Mouse (Mus musculus): ENCODE results near the gene Rptor. TPM values are rescaled to one million over a fixed set of nuclear protein-coding genes. Genes with fewer than 3 reads are reported as not detected.

Gene Rptor
- total and polyA plus RNA-seq, 3 experiments: 33.9 to 34.9 TPM; not detected in 1

GRCm38 (mm10) chr11:119738990-119739846, 136.5 kb downstream of the Rptor start:
- no peak for DNase-seq (ENCODE audit: low read depth, low spot score)
- TF ChIP-seq POLR2A (IDR thresholded peaks at IDR 0.05; ENCODE audit: control insufficient read depth in 1 of 2, insufficient read depth in 1 of 2, low read depth in 1 of 2, low read length in 2 of 2, poor library complexity in 1 of 2) (no peak), POLR2AphosphoS5 (IDR thresholded peaks at IDR 0.05; ENCODE audit: borderline replicate concordance, low read depth, low read length) (no peak), TAL1 (IDR thresholded peaks at IDR 0.05; ENCODE audit: low read length) (no peak), NELFE (IDR thresholded peaks at IDR 0.05; ENCODE audit: low read depth, low read length) (no peak), MYC (IDR thresholded peaks at IDR 0.05; ENCODE audit: low read depth, low read length) (no peak), ZNF384 (IDR thresholded peaks at IDR 0.05; ENCODE audit: low read depth, low read length) (no peak), POLR2AphosphoS2 (IDR thresholded peaks at IDR 0.05; ENCODE audit: low read length) (no peak), ELF1 (IDR thresholded peaks at IDR 0.05; ENCODE audit: low read depth, low read length) (no peak), JUND (IDR thresholded peaks at IDR 0.05; ENCODE audit: low read depth, low read length) (no peak), GATA1 (IDR thresholded peaks at IDR 0.05; ENCODE audit: low read depth, low read length) (no peak), GABPA (IDR thresholded peaks at IDR 0.05; ENCODE audit: low read depth, low read length) (no peak), MAZ (IDR thresholded peaks at IDR 0.05; ENCODE audit: low read depth, low read length) (no peak), RAD21 (IDR thresholded peaks at IDR 0.05; ENCODE audit: low read depth, low read length) (no peak), ETS1 (IDR thresholded peaks at IDR 0.05; ENCODE audit: low read depth, low read length) (no peak), MEF2A (IDR thresholded peaks at IDR 0.05; ENCODE audit: extremely low read depth, insufficient replicate concordance, low read depth, low read length, poor library complexity, severe bottlenecking) (no peak), ZMIZ1 (IDR thresholded peaks at IDR 0.05; ENCODE audit: low read depth, low read length) (no peak)
- Histone ChIP-seq H3K27ac (ENCODE audit: control insufficient read depth, low read depth, low read length) (no peak overlapping the region), H3K4me3 (ENCODE audit: control insufficient read depth in 1 of 2, insufficient read depth in 1 of 2, low read depth in 2 of 2, low read length in 2 of 2) (no peak overlapping the region), H3K9ac (ENCODE audit: control insufficient read depth, low read depth, low read length, poor library complexity, severe bottlenecking) (no peak overlapping the region), H3K79me2 (ENCODE audit: control insufficient read depth, insufficient read depth, low read length, poor library complexity) (no peaks in the 10 kb centered on the region), H3K9me3 (replicated peaks; ENCODE audit: insufficient read depth, low read length) (no peaks in the 10 kb centered on the region), H3K27me3 (ENCODE audit: control insufficient read depth in 1 of 2, insufficient read depth in 2 of 2, low read length in 2 of 2) (no peaks in the 10 kb centered on the region), H3K36me3 (ENCODE audit: control insufficient read depth in 1 of 2, insufficient read depth in 2 of 2, low read length in 2 of 2) (peaks cover 0 to 4% of the 10 kb centered on the region in 2 experiments; a peak in 2 of 4 replicates), H3K4me1 (ENCODE audit: control insufficient read depth in 1 of 2, insufficient read depth in 2 of 2, low read length in 2 of 2) (no peaks in the 10 kb centered on the region)

- Histone ChIP-seq H3K4me1 (ENCODE audit: control insufficient read depth in 1 of 2, insufficient read depth in 2 of 2, low read length in 2 of 2) (no peaks in the 10 kb centered on the region), H3K9me3 (replicated peaks; ENCODE audit: insufficient read depth, low read length) (no peaks in the 10 kb centered on the region), H3K9ac (ENCODE audit: control insufficient read depth, low read depth, low read length, poor library complexity, severe bottlenecking) (no peak overlapping the region), H3K27me3 (ENCODE audit: control insufficient read depth in 1 of 2, insufficient read depth in 2 of 2, low read length in 2 of 2) (no peaks in the 10 kb centered on the region), H3K4me3 (ENCODE audit: control insufficient read depth in 1 of 2, insufficient read depth in 1 of 2, low read depth in 2 of 2, low read length in 2 of 2) (no peak overlapping the region), H3K36me3 (ENCODE audit: control insufficient read depth in 1 of 2, insufficient read depth in 2 of 2, low read length in 2 of 2) (peaks cover 0 to 4% of the 10 kb centered on the region in 2 experiments; a peak in 2 of 4 replicates), H3K79me2 (ENCODE audit: control insufficient read depth, insufficient read depth, low read length, poor library complexity) (no peaks in the 10 kb centered on the region), H3K27ac (ENCODE audit: control insufficient read depth, low read depth, low read length) (no peak overlapping the region)
- DNase-seq (ENCODE audit: low read depth, low spot score): no peak
- no peak for TF ChIP-seq MYC (IDR thresholded peaks at IDR 0.05; ENCODE audit: low read depth, low read length)
- no peak for TF ChIP-seq USF2 (IDR thresholded peaks at IDR 0.05; ENCODE audit: borderline replicate concordance in 1 of 2, insufficient read depth in 1 of 2, low read depth in 1 of 2, low read length in 2 of 2)
- TF ChIP-seq GABPA (IDR thresholded peaks at IDR 0.05; ENCODE audit: low read depth, low read length): no peak
- TF ChIP-seq NELFE (IDR thresholded peaks at IDR 0.05; ENCODE audit: low read depth, low read length): no peak
- no peak for TF ChIP-seq MXI1 (IDR thresholded peaks at IDR 0.05; ENCODE audit: low read depth, low read length)
- TF ChIP-seq USF1 (IDR thresholded peaks at IDR 0.05; ENCODE audit: low read depth, low read length): no peak
- no peak for TF ChIP-seq ZMIZ1 (IDR thresholded peaks at IDR 0.05; ENCODE audit: low read depth, low read length)
- no peak for TF ChIP-seq KAT2A (conservative IDR thresholded peaks at IDR 0.05; ENCODE audit: low read depth, low read length)
- TF ChIP-seq JUND (IDR thresholded peaks at IDR 0.05; ENCODE audit: low read depth, low read length): no peak
- no peak for TF ChIP-seq MYB (IDR thresholded peaks at IDR 0.05; ENCODE audit: low read depth, low read length)
Observed at GRCm38 (mm10) chr11:119741401-119741800, 138.7 kb downstream of the Rptor start.

Data from MEL (cell line).